Mouse (Mus musculus) midbrain, embryonic 14.5 days (tissue): ENCODE results near the gene Scand1. TPM values are rescaled to one million over a fixed set of nuclear protein-coding genes. Genes with fewer than 3 reads are reported as not detected.

Source experiments
- ATAC-seq: fragments of 200-750 bp; cut with Nextera tagmentation; 2 replicates; pipeline ENCODE4 v1.8.0; 2017; ENCODE audit warnings: moderate number of reproducible peaks, moderate library complexity; ENCODE audit not compliant: low FRiP score, low TSS enrichment
- DNase-seq: peaks from one replicate; pipeline ENCODE4 v3.0.0-alpha.2; 2015
- H3K27ac ChIP-seq: fragments of 300-500 bp; sonication (generic); replicated peaks from 2 replicates; pipeline ENCODE4 v1.5.1; 2014; ENCODE audit warnings: mild to moderate bottlenecking, low read depth, low read length, moderate library complexity
- H3K27me3 ChIP-seq: fragments of 300-500 bp; sonication (generic); 2 replicates; pipeline ENCODE4 v1.6.1; 2014; ENCODE audit warnings: low read length, control low read depth, mixed read lengths; ENCODE audit not compliant: control insufficient read depth, insufficient read depth
- H3K36me3 ChIP-seq: fragments of 300-500 bp; sonication (generic); 2 replicates; pipeline ENCODE4 v1.6.1; 2014; ENCODE audit warnings: low read length, control low read depth; ENCODE audit not compliant: control insufficient read depth, insufficient read depth
- H3K4me1 ChIP-seq: fragments of 300-500 bp; sonication (generic); 2 replicates; pipeline ENCODE4 v1.6.1; 2014; ENCODE audit warnings: mild to moderate bottlenecking, antibody characterized with exemption, low read length, control low read depth; ENCODE audit not compliant: control insufficient read depth, insufficient read depth
- H3K4me2 ChIP-seq: fragments of 300-500 bp; sonication (generic); 2 replicates; pipeline ENCODE4 v1.6.1; 2014; ENCODE audit warnings: mild to moderate bottlenecking, low read length, moderate library complexity
- H3K4me3 ChIP-seq: fragments of 300-500 bp; sonication (generic); replicated peaks from 2 replicates; pipeline ENCODE4 v1.5.1; 2014; ENCODE audit warnings: low read depth, low read length
- H3K9ac ChIP-seq: fragments of 300-500 bp; sonication (generic); replicated peaks from 2 replicates; pipeline ENCODE4 v1.6.1; 2014; ENCODE audit warnings: mild to moderate bottlenecking, low read length, moderate library complexity
- H3K9me3 ChIP-seq: fragments of 300-500 bp; sonication (generic); 2 replicates; pipeline ENCODE4 v1.6.1; 2016; ENCODE audit warnings: low read length, control low read depth, mixed read lengths; ENCODE audit not compliant: control insufficient read depth
- WGBS: fragments of 180-500 bp; shearing (Covaris S2); extraction: QIAGEN DNeasy Blood & Tissue Kit; methylation state at CpG from one replicate; pipeline ENCODE4 v1.1.7; 2014; 5-methylcytosine and 5-hydroxymethylcytosine counted together
- microRNA-seq: library from miRNA; unstranded; fragments of <30 nt; microRNA quantifications from one replicate; pipeline ENCODE4, GENCODE M21; 2016
- polyA plus RNA-seq: library from polyadenylated mRNA; unstranded; fragments of >200 nt; fragmentation: Nextera tagmentation; extraction: Ambion mirVana; gene quantifications from 2 replicates; pipeline ENCODE4 v1.2.1, GENCODE M21; 2014

The Scand1 gene
- polyA plus RNA-seq, 1 experiment from 2014 or later: 93.3 TPM

- H3K27me3 ChIP-seq: no peaks in the 10 kb centered on the region
- DNase-seq (no peak), ATAC-seq (no peak)
- no peak overlapping the region for H3K4me2 ChIP-seq
- H3K36me3 ChIP-seq: peaks cover 10% of the 10 kb centered on the region; the same call in 1 of the 2 replicates
- no peak overlapping the region for H3K27ac ChIP-seq
- no peaks in the 10 kb centered on the region for H3K4me1 ChIP-seq
- 87% methylated on average over 4 of the region's 4 CpGs for WGBS
- no peak overlapping the region for H3K9ac ChIP-seq
- H3K9me3 ChIP-seq: no peaks in the 10 kb centered on the region
- H3K4me3 ChIP-seq: no peak overlapping the region
These were observed 31.3 kb downstream of the Scand1 start for GRCm38 (mm10) chr2:156281227-156281626.

- peak; percentile 92 for DNase-seq
- no peak overlapping the region for H3K4me3 ChIP-seq
- no peaks in the 10 kb centered on the region for H3K9me3 ChIP-seq
- no peaks in the 10 kb centered on the region for H3K27me3 ChIP-seq
- H3K9ac ChIP-seq: no peak overlapping the region
- no peak for ATAC-seq
- no peak overlapping the region for H3K27ac ChIP-seq
- WGBS: 73% methylated on average over 4 of the region's 4 CpGs
- H3K4me1 ChIP-seq: no peaks in the 10 kb centered on the region
- peaks cover 18% of the 10 kb centered on the region for H3K36me3 ChIP-seq
- H3K4me2 ChIP-seq: no peak overlapping the region
These were observed 34.1 kb downstream of the Scand1 start for GRCm38 (mm10) chr2:156278226-156279017.

- 95% methylated on average over 6 of the region's 6 CpGs for WGBS
- H3K4me2 ChIP-seq: no peak overlapping the region
- H3K4me1 ChIP-seq: no peaks in the 10 kb centered on the region
- no peak overlapping the region for H3K9ac ChIP-seq
- no peaks in the 10 kb centered on the region for H3K27me3 ChIP-seq
- no peaks in the 10 kb centered on the region for H3K9me3 ChIP-seq
- H3K36me3 ChIP-seq: peaks cover 26% of the 10 kb centered on the region
- H3K27ac ChIP-seq: no peak overlapping the region
- no peak overlapping the region for H3K4me3 ChIP-seq
- ATAC-seq: no peak
- no peak for DNase-seq
These were observed 40.0 kb downstream of the Scand1 start for GRCm38 (mm10) chr2:156272553-156272952.

GRCm38 (mm10) chr2:156267636-156268035 is 44.9 kb downstream of the Scand1 start:
- no peaks in the 10 kb centered on the region for H3K9me3 ChIP-seq
- 96% methylated on average over 9 of the region's 9 CpGs for WGBS
- no peaks in the 10 kb centered on the region for H3K27me3 ChIP-seq

GRCm38 (mm10) chr2:156263204-156263893 is 49.2 kb downstream of the Scand1 start:
- 86% methylated on average over 4 of the region's 4 CpGs for whole genome bisulfite sequencing

More at GRCm38 (mm10) chr2:156267636-156268035, 44.9 kb downstream of the Scand1 start:
- H3K9ac ChIP-seq: no peak overlapping the region
- peaks cover 28% of the 10 kb centered on the region for H3K36me3 ChIP-seq
- no peak overlapping the region for H3K4me3 ChIP-seq
- ATAC-seq (no peak), DNase-seq (no peak)
- no peaks in the 10 kb centered on the region for H3K4me1 ChIP-seq
- H3K27ac ChIP-seq: no peak overlapping the region
- H3K4me2 ChIP-seq: no peak overlapping the region

More at GRCm38 (mm10) chr2:156263204-156263893, 49.2 kb downstream of the Scand1 start:
- H3K36me3 ChIP-seq: peaks cover 52% of the 10 kb centered on the region
- DNase-seq (no peak), ATAC-seq (no peak)
- H3K9ac ChIP-seq: no peak overlapping the region
- no peaks in the 10 kb centered on the region for H3K27me3 ChIP-seq
- H3K4me3 ChIP-seq: no peak overlapping the region
- H3K27ac ChIP-seq: no peak overlapping the region
- H3K4me1 ChIP-seq: no peaks in the 10 kb centered on the region
- H3K4me2 ChIP-seq: no peak overlapping the region
- no peaks in the 10 kb centered on the region for H3K9me3 ChIP-seq

Small RNAs within 50 kb of the gene (microRNA-seq; reads per million reads assigned to microRNA genes)
- gene Gm22759: not detected

Other genes with a start within 250 kb of the Scand1 start
- 4.7 and 6.0 TPM in 2 replicates for gene Spag4, start 247.5 kb downstream of the Scand1 start, polyA plus RNA-seq
- gene Cpne1, start 200.7 kb downstream of the Scand1 start, polyA plus RNA-seq: 21.4 and 23.2 TPM in 2 replicates
- 23.6 and 34.0 TPM in 2 replicates for gene Rbm12, start 200.7 kb downstream of the Scand1 start, polyA plus RNA-seq
- 5.8 and 19.2 TPM in 2 replicates for gene Gm28036, start 185.6 kb downstream of the Scand1 start, polyA plus RNA-seq
- gene Romo1, start 168.7 kb downstream of the Scand1 start, polyA plus RNA-seq: 413 and 563 TPM in 2 replicates
- gene Nfs1, start 168.5 kb downstream of the Scand1 start, polyA plus RNA-seq: 29.7 and 30.8 TPM in 2 replicates
- gene Rbm39, start 132.5 kb downstream of the Scand1 start, polyA plus RNA-seq: 484 and 514 TPM in 2 replicates
- 110 and 120 TPM in 2 replicates for gene Phf20, start 116.2 kb downstream of the Scand1 start, polyA plus RNA-seq
- 6.9 and 7.9 TPM in 2 replicates for gene Cnbd2, start 405 bp downstream of the Scand1 start, polyA plus RNA-seq
- gene Epb41l1, start 108.2 kb upstream of the Scand1 start, polyA plus RNA-seq: 20.9 and 26.1 TPM in 2 replicates
- 53.7 and 59.2 TPM in 2 replicates for gene Aar2, start 234.9 kb upstream of the Scand1 start, polyA plus RNA-seq